Mouse (Mus musculus) CD4-positive, CD25-positive, alpha-beta regulatory T cell, adult 2 months (primary cell): ENCODE measurements around the gene Tyrp1.

ENCODE experiments used
- DNase-seq: peaks from one replicate; pipeline ENCODE4 v3.0.0-alpha.2; 2012; ENCODE audit warnings: low read depth, low spot score

Tyrp1 gene

DNA sequence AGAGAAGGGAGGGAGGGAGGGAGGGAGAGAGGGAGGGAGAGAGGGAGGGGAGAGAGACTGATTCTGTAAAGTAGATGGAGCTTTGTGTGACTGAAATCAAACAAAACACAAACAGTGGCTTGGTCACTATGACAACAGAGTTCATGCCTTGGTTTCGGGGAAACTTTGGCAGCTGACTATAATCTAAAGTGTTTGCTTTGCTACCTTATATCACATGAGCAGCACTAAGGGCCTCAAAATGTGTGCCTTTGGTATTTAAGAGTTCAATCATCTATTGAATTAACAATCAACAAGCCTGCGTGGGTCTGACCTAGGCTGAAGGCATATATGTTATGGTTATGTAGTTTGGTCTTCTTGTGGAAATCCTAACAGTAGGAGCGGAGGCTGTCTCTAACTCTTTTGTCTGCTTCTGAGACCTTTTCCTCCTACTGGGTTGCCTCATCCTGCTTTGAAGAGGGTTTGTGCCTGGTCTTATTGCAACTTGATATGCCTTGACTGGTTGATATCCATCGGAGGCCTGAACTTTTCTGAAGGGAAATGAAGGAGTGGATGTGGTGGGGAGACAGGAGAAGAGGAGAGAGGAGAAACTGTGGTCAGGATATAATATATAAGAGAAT, 61.5 kb downstream of the Tyrp1 start:
- no peak for DNase-seq
